ENCODE assay signal across 8 mouse cellular contexts in the genomic region with DNA sequence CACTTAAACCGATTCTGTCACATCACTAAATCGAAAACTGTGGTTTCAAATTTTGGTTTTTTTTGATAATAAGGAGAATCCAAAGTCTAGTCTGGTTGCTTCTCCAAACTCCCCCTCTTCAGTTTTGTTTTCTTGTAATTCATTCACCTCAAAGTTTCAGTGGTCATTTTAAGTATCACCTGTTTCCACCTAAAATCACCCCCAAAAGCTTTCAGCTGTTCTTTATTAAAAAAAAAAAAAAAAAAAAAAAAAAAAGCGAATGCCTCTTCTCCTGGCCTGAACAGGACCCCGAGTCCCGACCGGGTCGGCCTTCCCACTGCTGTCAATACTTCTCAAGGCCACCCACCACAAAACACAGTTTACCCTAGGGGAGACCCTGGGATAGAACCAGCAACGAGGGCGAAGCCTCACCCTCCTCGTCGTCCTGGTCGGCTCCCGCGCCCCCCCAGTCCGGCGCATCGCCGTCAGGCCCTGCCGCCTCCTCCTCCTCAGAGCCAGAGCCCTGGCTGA. TPM values are rescaled to one million over a fixed set of nuclear protein-coding genes. Genes with fewer than 3 reads are reported as not detected.
A peak's percentile ranks its signal among the peaks of the same experiment; 100 is the strongest.
DNase-seq lines count a peak whose midpoint lies in the region; ATAC-seq and TF ChIP-seq lines count a peak whose summit lies in the region.

No protein-coding gene starts in this region.

- peak overlapping the region; percentile 77 for H3K4me2 ChIP-seq in heart, embryonic 15.5 days
- peak overlapping the region; percentile 42 for H3K4me2 ChIP-seq in hindbrain, embryonic 11.5 days (replicated peaks; ENCODE audit: low read depth, low read length)
- peak overlapping the region; percentile 79 for H3K4me2 ChIP-seq in midbrain, embryonic 11.5 days

- peaks cover 20% of the 10 kb centered on the region for H3K36me3 ChIP-seq in heart, embryonic 15.5 days
- peaks cover 15% of the 10 kb centered on the region for H3K36me3 ChIP-seq in ES-E14 (ENCODE audit: control insufficient read depth, insufficient read depth, low read length, poor library complexity, severe bottlenecking)
- no peaks in the 10 kb centered on the region for H3K36me3 ChIP-seq in hindbrain, embryonic 11.5 days (ENCODE audit: control insufficient read depth, insufficient read depth, low read length)
- H3K36me3 ChIP-seq in midbrain, embryonic 11.5 days (ENCODE audit: control insufficient read depth, insufficient read depth, low read length), result peaks cover 4% of the 10 kb centered on the region; the same call in 1 of the 2 replicates

- no peak for DNase-seq in heart, adult 9 months (ENCODE audit: low spot score in 2 of 2)
- no peak for DNase-seq in ES-E14 (ENCODE audit: low read depth, low spot score)
- no peak for DNase-seq in hindbrain, embryonic 11.5 days (ENCODE audit: low spot score)
- DNase-seq in midbrain, embryonic 11.5 days (ENCODE audit: low spot score, missing footprints), result no peak
- no peak for DNase-seq in ovary, postnatal 10 days (ENCODE audit: low spot score)
- no peak for DNase-seq in adrenal gland, postnatal 10 days
- DNase-seq in adrenal gland, adult 2 months, result no peak

- no peaks in the 10 kb centered on the region for H3K9me3 ChIP-seq in heart, embryonic 15.5 days (replicated peaks)
- H3K9me3 ChIP-seq in ES-E14 (ENCODE audit: control insufficient read depth, insufficient read depth, low read depth, low read length), result no peaks in the 10 kb centered on the region
- H3K9me3 ChIP-seq in hindbrain, embryonic 11.5 days (ENCODE audit: control insufficient read depth, low read length), result no peaks in the 10 kb centered on the region
- H3K9me3 ChIP-seq in midbrain, embryonic 11.5 days (ENCODE audit: control insufficient read depth, low read length), result no peaks in the 10 kb centered on the region

- WGBS in heart, embryonic 15.5 days, result 8% methylated on average over 19 of the region's 19 CpGs
- 10% methylated on average over 19 of the region's 19 CpGs for WGBS in hindbrain, embryonic 11.5 days
- 9% methylated on average over 19 of the region's 19 CpGs for WGBS in midbrain, embryonic 11.5 days

- peak overlapping the region; percentile 84 for H3K9ac ChIP-seq in heart, embryonic 15.5 days
- H3K9ac ChIP-seq in ES-E14 (ENCODE audit: insufficient read depth, low read depth, low read length, poor library complexity, severe bottlenecking), result peak overlapping the region; percentile 94
- peak overlapping the region; percentile 97 for H3K9ac ChIP-seq in hindbrain, embryonic 11.5 days (ENCODE audit: low read depth, low read length)
- H3K9ac ChIP-seq in midbrain, embryonic 11.5 days (ENCODE audit: low read length), result peak overlapping the region; percentile 97

- H3K4me1 ChIP-seq in heart, embryonic 15.5 days (replicated peaks), result peaks cover 23% of the 10 kb centered on the region
- H3K4me1 ChIP-seq in ES-E14 (ENCODE audit: control insufficient read depth in 2 of 2, insufficient read depth in 2 of 2, low read length in 2 of 2, poor library complexity in 1 of 2), result peaks cover 3% of the 10 kb centered on the region in 2 experiments; a peak in 1 of 4 replicates
- 0 out of 2 replicates have a peak, but pooled peaks cover 3% of the 10 kb centered on the region for H3K4me1 ChIP-seq in hindbrain, embryonic 11.5 days (replicated peaks; ENCODE audit: control insufficient read depth, insufficient read depth, low read length)
- H3K4me1 ChIP-seq in midbrain, embryonic 11.5 days (ENCODE audit: control insufficient read depth, insufficient read depth, low read length), result peaks cover 15% of the 10 kb centered on the region

- peak overlapping the region; percentile 75 for H3K4me3 ChIP-seq in heart, embryonic 15.5 days
- H3K4me3 ChIP-seq in ES-E14 (ENCODE audit: insufficient read depth in 1 of 2, low read depth in 1 of 2, low read length in 2 of 2, poor library complexity in 1 of 2, severe bottlenecking in 1 of 2), result peak overlapping the region; percentile 75 to 83
- H3K4me3 ChIP-seq in hindbrain, embryonic 11.5 days (ENCODE audit: low read depth, low read length), result peak overlapping the region; percentile 97
- H3K4me3 ChIP-seq in midbrain, embryonic 11.5 days (ENCODE audit: low read depth, low read length), result peak overlapping the region; percentile 77

- in situ Hi-C loops in ES-E14 (cut with MboI; ENCODE audit: low sequenced_read_pairs in 2 of 2, unreplicated experiment in 2 of 2), result no loop called here

- H3K27ac ChIP-seq in heart, embryonic 15.5 days, result peak overlapping the region; percentile 92
- H3K27ac ChIP-seq in ES-E14 (ENCODE audit: insufficient read depth, low read depth, low read length, poor library complexity, severe bottlenecking), result peak overlapping the region; percentile 13; the same call in 1 of the 2 replicates
- peak overlapping the region; percentile 79 for H3K27ac ChIP-seq in hindbrain, embryonic 11.5 days (ENCODE audit: low read depth, low read length)
- H3K27ac ChIP-seq in midbrain, embryonic 11.5 days (ENCODE audit: low read depth, low read length), result peak overlapping the region; percentile 78

- ATAC-seq in heart, embryonic 15.5 days (replicated peaks; ENCODE audit: insufficient number of reproducible peaks, insufficient read depth, low FRiP score, low read depth), result no peak; the same call in 1 of the 2 replicates
- ATAC-seq in hindbrain, embryonic 11.5 days (ENCODE audit: low FRiP score), result no peak; the same call in 1 of the 2 replicates
- ATAC-seq in midbrain, embryonic 11.5 days (ENCODE audit: low FRiP score), result no peak

- H3K27me3 ChIP-seq in heart, embryonic 15.5 days, result no peaks in the 10 kb centered on the region
- no peaks in the 10 kb centered on the region for H3K27me3 ChIP-seq in hindbrain, embryonic 11.5 days (ENCODE audit: control insufficient read depth, insufficient read depth, low read length)
- H3K27me3 ChIP-seq in midbrain, embryonic 11.5 days (ENCODE audit: control insufficient read depth, insufficient read depth, low read length), result no peaks in the 10 kb centered on the region

TF ChIP-seq in ES-E14, 5 proteins besides CTCF, POLR2A, EP300 and RAD21:
- peak; percentile 84 for TF ChIP-seq ZNF384 (IDR thresholded peaks at IDR 0.05; ENCODE audit: low read depth, low read length)
- no peak for TF ChIP-seq ZC3H11A (IDR thresholded peaks at IDR 0.05; ENCODE audit: borderline replicate concordance, low read depth, low read length)

RNA-seq across cellular contexts. Expression of a gene that starts 0.5 kb away (rescaled TPM):
- 18.4 and 18.8 TPM in 2 replicates for polyA plus RNA-seq in heart, embryonic 15.5 days (2015; fragmentation: Nextera tagmentation; extraction: Ambion mirVana)
- total RNA-seq in ES-E14 (2012; rRNA removed), result 37.2 and 51.5 TPM in 2 replicates
- polyA plus RNA-seq in hindbrain, embryonic 11.5 days (2014; fragmentation: Nextera tagmentation; extraction: Ambion mirVana), result 37.3 and 41.2 TPM in 2 replicates
- 47.4 and 48.9 TPM in 2 replicates for polyA plus RNA-seq in midbrain, embryonic 11.5 days (2014; fragmentation: Nextera tagmentation; extraction: Ambion mirVana)
- total RNA-seq in adrenal gland, postnatal 10 days (2021), result 10 to 100 TPM; 32.9 to 33.2 TPM
- 10 to 100 TPM; 27.4 to 34.8 TPM for total RNA-seq in adrenal gland, adult 2 months (2021)
- 31.9 and 32.2 TPM in 2 replicates for polyA plus RNA-seq in adrenal gland, adult 2 months (2012; rRNA removed)

RNA-seq across cellular contexts. Expression of a gene that starts 26.8 kb away (rescaled TPM):
- 40.6 and 46.6 TPM in 2 replicates for polyA plus RNA-seq in heart, embryonic 15.5 days (2015; fragmentation: Nextera tagmentation; extraction: Ambion mirVana)
- 982 and 1,438 TPM in 2 replicates for total RNA-seq in ES-E14 (2012; rRNA removed)
- 56.3 and 64.0 TPM in 2 replicates for polyA plus RNA-seq in hindbrain, embryonic 11.5 days (2014; fragmentation: Nextera tagmentation; extraction: Ambion mirVana)
- polyA plus RNA-seq in midbrain, embryonic 11.5 days (2014; fragmentation: Nextera tagmentation; extraction: Ambion mirVana), result 67.9 and 68.3 TPM in 2 replicates
- total RNA-seq in adrenal gland, postnatal 10 days (2021), result 100 to 1,000 TPM in 1 of 2 experiments, 10 to 100 TPM in 1; 97.2 to 112 TPM
- 100 to 1,000 TPM in 1 of 2 experiments, 10 to 100 TPM in 1; 76.4 to 128 TPM for total RNA-seq in adrenal gland, adult 2 months (2021)
- polyA plus RNA-seq in adrenal gland, adult 2 months (2012; rRNA removed), result 2.7 and 3.0 TPM in 2 replicates

RNA-seq across cellular contexts. Expression of a gene that starts 27.1 kb away (rescaled TPM):
- 6.1 and 6.2 TPM in 2 replicates for polyA plus RNA-seq in heart, embryonic 15.5 days (2015; fragmentation: Nextera tagmentation; extraction: Ambion mirVana)
- total RNA-seq in ES-E14 (2012; rRNA removed), result 6.4 and 6.5 TPM in 2 replicates
- 7.0 and 8.0 TPM in 2 replicates for polyA plus RNA-seq in hindbrain, embryonic 11.5 days (2014; fragmentation: Nextera tagmentation; extraction: Ambion mirVana)
- polyA plus RNA-seq in midbrain, embryonic 11.5 days (2014; fragmentation: Nextera tagmentation; extraction: Ambion mirVana), result 5.3 and 5.4 TPM in 2 replicates
- total RNA-seq in adrenal gland, postnatal 10 days (2021), result 100 to 1,000 TPM; 126 to 134 TPM
- total RNA-seq in adrenal gland, adult 2 months (2021), result 100 to 1,000 TPM; 124 to 126 TPM
- polyA plus RNA-seq in adrenal gland, adult 2 months (2012; rRNA removed), result 9.8 and 10.6 TPM in 2 replicates

RNA-seq across cellular contexts. Expression of a gene that starts 40.3 kb away (rescaled TPM):
- polyA plus RNA-seq in heart, embryonic 15.5 days (2015; fragmentation: Nextera tagmentation; extraction: Ambion mirVana), result 1.5 and 2.3 TPM in 2 replicates
- total RNA-seq in ES-E14 (2012; rRNA removed), result 2.9 and 4.3 TPM in 2 replicates
- 1.8 and 2.1 TPM in 2 replicates for polyA plus RNA-seq in hindbrain, embryonic 11.5 days (2014; fragmentation: Nextera tagmentation; extraction: Ambion mirVana)
- 1.9 and 2.0 TPM in 2 replicates for polyA plus RNA-seq in midbrain, embryonic 11.5 days (2014; fragmentation: Nextera tagmentation; extraction: Ambion mirVana)
- total RNA-seq in adrenal gland, postnatal 10 days (2021), result 1 to 10 TPM in 1 of 2 experiments, under 1 TPM in 1; 0.63 to 1.4 TPM
- 1 to 10 TPM in 1 of 2 experiments, under 1 TPM in 1; 0.55 to 1.2 TPM for total RNA-seq in adrenal gland, adult 2 months (2021)
- 1.2 and 1.4 TPM in 2 replicates for polyA plus RNA-seq in adrenal gland, adult 2 months (2012; rRNA removed)

Comparison
In these comparisons a context has a peak if more than half of its experiments do, and no peak if none do; other contexts are left out.
1. H3K27ac ChIP-seq: peak in every context shown above with its lines; median percentile 92 in heart, embryonic 15.5 days; 79 in hindbrain, embryonic 11.5 days; 78 in midbrain, embryonic 11.5 days; 13 in ES-E14.
2. RNA of a gene that starts 26.8 kb away (polyA plus RNA-seq): 67.9 to 68.3 TPM in midbrain, embryonic 11.5 days, 56.3 to 64.0 TPM in hindbrain, embryonic 11.5 days and 40.6 to 46.6 TPM in heart, embryonic 15.5 days; 2.7 to 3.0 TPM in adrenal gland, adult 2 months; every median in the first group is over 10 times any median in the second.
3. Peak in every context shown above with its lines, with median percentiles within 50 percentile points of each other: H3K4me2 ChIP-seq, H3K4me3 ChIP-seq and H3K9ac ChIP-seq.